Mouse (Mus musculus): ENCODE measurements around the gene Smr2.
"Not testable (repeated sequence)": the region's sequence is repeated elsewhere in the genome, so short reads cannot be mapped to it uniquely, and the experiment has no call there.

Smr2 gene

GRCm38 (mm10) chr5:88086256-88086655 lies at the start of gene Smr2:
Gene Smr2, plus strand, starts transcription at chr5:88086556.
- not testable (repeated sequence) for DNase-seq (ENCODE audit: low spot score)

GRCm38 (mm10) chr5:88111430-88111829 lies 25.1 kb downstream of the Smr2 start, which contains the start of gene Gm11116:
Gene Gm11116, minus strand, starts transcription at chr5:88111530.
- no peak for DNase-seq (ENCODE audit: low spot score)

GRCm38 (mm10) chr5:88153999-88154398 lies 67.6 kb downstream of the Smr2 start, which contains the start of gene Gm11115:
Gene Gm11115, minus strand, starts transcription at chr5:88154099.
- DNase-seq (ENCODE audit: low spot score), result no peak

All from MN1 (cell line).